Mouse (Mus musculus) erythroblast, adult 5-6 weeks (primary cell): ENCODE results near the gene Ikzf1. TPM values are rescaled to one million over a fixed set of nuclear protein-coding genes. Genes with fewer than 3 reads are reported as not detected.

Experiments used
- ATAC-seq: replicated peaks from 2 replicates; pipeline ENCODE4 v1.8.0; 2016; ENCODE audit warnings: moderate number of reproducible peaks, mild to moderate bottlenecking, moderate TSS enrichment, inconsistent platforms; ENCODE audit not compliant: poor library complexity, low FRiP score, severe bottlenecking
- total RNA-seq, 2 experiments: library from RNA; stranded (forward) in 1 of 2; stranded (reverse) in 1 of 2; fragments of 150-400 nt in 1 of 2; fragments of 200-764, 138-1000 nt in 1 of 2; gene quantifications; 2 replicates each; pipeline versions ENCODE4 v1.2.3 to v1.2.4; 2015 to 2017; ENCODE audit warnings: low replicate concordance in 2 of 2

Gene Ikzf1
- total RNA-seq, 2 experiments from 2014 or later: 32.0 to 61.1 TPM

GRCm38 (mm10) chr11:11751091-11751490 is 66.3 kb downstream of the Ikzf1 start:
- no peak for ATAC-seq

GRCm38 (mm10) chr11:11752859-11753258 is 68.1 kb downstream of the Ikzf1 start:
- ATAC-seq: no peak

- no peak for ATAC-seq
These were observed 73.3 kb downstream of the Ikzf1 start for GRCm38 (mm10) chr11:11758121-11758520.

- ATAC-seq: no peak
These were observed 74.1 kb downstream of the Ikzf1 start for GRCm38 (mm10) chr11:11758883-11759282.

- 0 out of 2 replicates have a peak, but pooled peaks have one; percentile 46 for ATAC-seq
These were observed 78.4 kb downstream of the Ikzf1 start for GRCm38 (mm10) chr11:11763211-11763666.

- ATAC-seq: no peak
These were observed 80.6 kb downstream of the Ikzf1 start for GRCm38 (mm10) chr11:11765414-11765813.

GRCm38 (mm10) chr11:11766105-11766504 is 81.3 kb downstream of the Ikzf1 start:
- no peak for ATAC-seq

GRCm38 (mm10) chr11:11766736-11767135 is 81.9 kb downstream of the Ikzf1 start:
- ATAC-seq: no peak

GRCm38 (mm10) chr11:11768057-11768456 is 83.3 kb downstream of the Ikzf1 start:
- no peak for ATAC-seq

- no peak for ATAC-seq
These were observed 84.5 kb downstream of the Ikzf1 start for GRCm38 (mm10) chr11:11769281-11769680.

- no peak for ATAC-seq
These were observed 85.9 kb downstream of the Ikzf1 start for GRCm38 (mm10) chr11:11770691-11771090.

- ATAC-seq: no peak
These were observed 87.4 kb downstream of the Ikzf1 start for GRCm38 (mm10) chr11:11772196-11772595.

- ATAC-seq: no peak
These were observed 89.6 kb downstream of the Ikzf1 start for GRCm38 (mm10) chr11:11774384-11774783.

- no peak for ATAC-seq
These were observed 90.1 kb downstream of the Ikzf1 start for GRCm38 (mm10) chr11:11774893-11775292.

- ATAC-seq: no peak
These were observed 91.4 kb downstream of the Ikzf1 start for GRCm38 (mm10) chr11:11776071-11776821.

GRCm38 (mm10) chr11:11776822-11777174 is 92.0 kb downstream of the Ikzf1 start:
- ATAC-seq: no peak

GRCm38 (mm10) chr11:11777246-11777645 is 92.4 kb downstream of the Ikzf1 start:
- no peak for ATAC-seq

GRCm38 (mm10) chr11:11777796-11778195 is 93.0 kb downstream of the Ikzf1 start:
- no peak for ATAC-seq

- no peak for ATAC-seq
These were observed 93.5 kb downstream of the Ikzf1 start for GRCm38 (mm10) chr11:11778345-11778744.

- ATAC-seq: no peak
These were observed 96.9 kb downstream of the Ikzf1 start for GRCm38 (mm10) chr11:11781728-11782127.

- no peak for ATAC-seq
These were observed 100.7 kb downstream of the Ikzf1 start for GRCm38 (mm10) chr11:11785457-11785856.

- peak; percentile 89 for ATAC-seq
These were observed 103.7 kb downstream of the Ikzf1 start for GRCm38 (mm10) chr11:11788521-11788974.
